Mouse (Mus musculus) MEL (cell line): ENCODE results near the gene Hist2h2ac. TPM values are rescaled to one million over a fixed set of nuclear protein-coding genes. Genes with fewer than 3 reads are reported as not detected.
A peak's percentile ranks its signal among the peaks of the same experiment; 100 is the strongest.
"Not testable (repeated sequence)": the region's sequence is repeated elsewhere in the genome, so short reads cannot be mapped to it uniquely, and the experiment has no call there.

Source experiments
- DNase-seq: peaks from one replicate; pipeline ENCODE4 v3.0.0; 2011; ENCODE audit warnings: low read depth, low spot score
- H3K27ac ChIP-seq: 2 replicates; pipeline ENCODE4 v1.5.1; 2012; ENCODE audit warnings: low read depth, mild to moderate bottlenecking, control low read depth, low read length, moderate library complexity; ENCODE audit not compliant: control insufficient read depth
- H3K27me3 ChIP-seq, 2 experiments: fragments of 150-350 bp in 1 of 2; sonication (generic) in 1 of 2; 2 replicates each; pipeline ENCODE4 v1.6.1; 2012; ENCODE audit warnings: low read length in 2 of 2, mild to moderate bottlenecking in 2 of 2, improper control_type of control experiment in 1 of 2, moderate library complexity in 1 of 2; ENCODE audit not compliant: insufficient read depth in 2 of 2, control insufficient read depth in 1 of 2
- H3K36me3 ChIP-seq, 2 experiments: 2 replicates each; pipeline ENCODE4 v1.6.1; 2012 to 2014; ENCODE audit warnings: low read length in 2 of 2, improper control_type of control experiment in 1 of 2, inconsistent platforms in 1 of 2, mild to moderate bottlenecking in 1 of 2; ENCODE audit not compliant: insufficient read depth in 2 of 2, control insufficient read depth in 1 of 2
- H3K4me1 ChIP-seq, 2 experiments: fragments of 150-350 bp in 1 of 2; sonication (generic) in 1 of 2; 2 replicates each; pipeline ENCODE4 v1.6.1; 2012; ENCODE audit warnings: low read length in 2 of 2, improper control_type of control experiment in 1 of 2, mild to moderate bottlenecking in 1 of 2; ENCODE audit not compliant: insufficient read depth in 2 of 2, control insufficient read depth in 1 of 2
- H3K4me3 ChIP-seq, 2 experiments: fragments of 150-350 bp in 1 of 2; sonication (generic) in 1 of 2; 2 replicates each; pipeline ENCODE4 v1.5.1; 2012; ENCODE audit warnings: low read depth in 2 of 2, low read length in 2 of 2, mild to moderate bottlenecking in 2 of 2, moderate library complexity in 2 of 2, control low read depth in 1 of 2, improper control_type of control experiment in 1 of 2; ENCODE audit not compliant: control insufficient read depth in 1 of 2, insufficient read depth in 1 of 2
- H3K79me2 ChIP-seq: 2 replicates; pipeline ENCODE4 v1.6.1; 2012; ENCODE audit warnings: mild to moderate bottlenecking, low read length, moderate library complexity; ENCODE audit not compliant: control insufficient read depth, poor library complexity, insufficient read depth
- H3K9ac ChIP-seq: 2 replicates; pipeline ENCODE4 v1.6.1; 2012; ENCODE audit warnings: low read depth, mild to moderate bottlenecking, control low read depth, low read length, moderate library complexity; ENCODE audit not compliant: control insufficient read depth, poor library complexity, severe bottlenecking
- H3K9me3 ChIP-seq: fragments of 150-350 bp; sonication (generic); replicated peaks from 2 replicates; pipeline ENCODE4 v1.6.1; 2012; ENCODE audit warnings: mild to moderate bottlenecking, low read length, improper control_type of control experiment, moderate library complexity; ENCODE audit not compliant: insufficient read depth
- CHD2 ChIP-seq: IDR thresholded peaks from 2 replicates; pipeline ENCODE4 v1.6.1; 2011; ENCODE audit warnings: low read length, improper control_type of control experiment
- E2F4 ChIP-seq: IDR thresholded peaks from 2 replicates; pipeline ENCODE4 v1.6.1; 2011; ENCODE audit warnings: low read depth, low read length, improper control_type of control experiment, borderline replicate concordance
- ELF1 ChIP-seq: IDR thresholded peaks from 2 replicates; pipeline ENCODE4 v1.6.1; 2014; ENCODE audit warnings: low read depth, mild to moderate bottlenecking, inconsistent platforms, low read length, improper control_type of control experiment, moderate library complexity
- GATA1 ChIP-seq: IDR thresholded peaks from 2 replicates; pipeline ENCODE4 v1.6.1; 2011; ENCODE audit warnings: low read depth, low read length, improper control_type of control experiment
- MYC ChIP-seq: IDR thresholded peaks from 2 replicates; pipeline ENCODE4 v1.6.1; 2011; ENCODE audit warnings: low read depth, mild to moderate bottlenecking, low read length, improper control_type of control experiment, moderate library complexity
- NRF1 ChIP-seq: IDR thresholded peaks from 2 replicates; pipeline ENCODE4 v1.6.1; 2014; ENCODE audit warnings: low read depth, mild to moderate bottlenecking, inconsistent platforms, low read length, improper control_type of control experiment, moderate library complexity; ENCODE audit not compliant: poor library complexity, insufficient read depth, severe bottlenecking
- POLR2A ChIP-seq, 2 experiments: IDR thresholded peaks; 2 replicates each; pipeline ENCODE4 v1.6.1; 2011 to 2012; ENCODE audit warnings: low read length in 2 of 2, mild to moderate bottlenecking in 2 of 2, control low read depth in 1 of 2, improper control_type of control experiment in 1 of 2, low read depth in 1 of 2, moderate library complexity in 1 of 2; ENCODE audit not compliant: control insufficient read depth in 1 of 2, insufficient read depth in 1 of 2, poor library complexity in 1 of 2
- POLR2AphosphoS2 ChIP-seq: IDR thresholded peaks from 2 replicates; pipeline ENCODE4 v1.6.1; 2011; ENCODE audit warnings: low read length, improper control_type of control experiment
- POLR2AphosphoS5 ChIP-seq: IDR thresholded peaks from 2 replicates; pipeline ENCODE4 v1.6.1; 2012; ENCODE audit warnings: low read depth, borderline replicate concordance, mild to moderate bottlenecking, inconsistent platforms, low read length, moderate library complexity, mixed read lengths
- RAD21 ChIP-seq: IDR thresholded peaks from 2 replicates; pipeline ENCODE4 v1.6.1; 2011; ENCODE audit warnings: mild to moderate bottlenecking, low read depth, low read length, improper control_type of control experiment
- SMC3 ChIP-seq: IDR thresholded peaks from 2 replicates; pipeline ENCODE4 v1.6.1; 2011; ENCODE audit warnings: low read depth, low read length, improper control_type of control experiment
- TCF12 ChIP-seq: IDR thresholded peaks from 2 replicates; pipeline ENCODE4 v1.6.1; 2014; ENCODE audit warnings: low read depth, mild to moderate bottlenecking, inconsistent platforms, low read length, improper control_type of control experiment, moderate library complexity
- UBTF ChIP-seq: IDR thresholded peaks from 2 replicates; pipeline ENCODE4 v1.6.1; 2012; ENCODE audit warnings: low read depth, mild to moderate bottlenecking, inconsistent platforms, low read length, improper control_type of control experiment, moderate library complexity, borderline replicate concordance; ENCODE audit not compliant: insufficient read depth
- USF2 ChIP-seq, 2 experiments: IDR thresholded peaks; 2 replicates each; pipeline ENCODE4 v1.6.1; 2011 to 2012; ENCODE audit warnings: improper control_type of control experiment in 2 of 2, low read length in 2 of 2, borderline replicate concordance in 1 of 2, inconsistent platforms in 1 of 2, low read depth in 1 of 2, mild to moderate bottlenecking in 1 of 2; ENCODE audit not compliant: insufficient read depth in 1 of 2
- ZC3H11A ChIP-seq: IDR thresholded peaks from 2 replicates; pipeline ENCODE4 v1.6.1; 2012; ENCODE audit warnings: low read depth, mild to moderate bottlenecking, inconsistent platforms, low read length, improper control_type of control experiment
- ZMIZ1 ChIP-seq: IDR thresholded peaks from 2 replicates; pipeline ENCODE4 v1.6.1; 2012; ENCODE audit warnings: low read depth, mild to moderate bottlenecking, inconsistent platforms, low read length, improper control_type of control experiment, moderate library complexity
- polyA plus RNA-seq, 2 experiments: library from polyadenylated mRNA; stranded (reverse) in 1 of 2; unstranded in 1 of 2; fragments of >175 nt in 1 of 2; fragments of >200 nt in 1 of 2; gene quantifications; 2 replicates each; pipeline versions ENCODE4 v1.2.1 to v1.2.4; 2012; ENCODE audit warnings: low replicate concordance in 2 of 2, low read depth in 1 of 2; ENCODE audit not compliant: insufficient read length in 2 of 2, insufficient read depth in 1 of 2, missing spikeins in 1 of 2
- total RNA-seq: library from RNA; depleted of rRNA; stranded (reverse); fragments of 300-350 nt; gene quantifications from 2 replicates; pipeline ENCODE4 v1.2.3, GENCODE M21; 2012

The Hist2h2ac gene
- total and polyA plus RNA-seq, 3 experiments, result 4.8 to 2,824 TPM; not detected in 1

DNA sequence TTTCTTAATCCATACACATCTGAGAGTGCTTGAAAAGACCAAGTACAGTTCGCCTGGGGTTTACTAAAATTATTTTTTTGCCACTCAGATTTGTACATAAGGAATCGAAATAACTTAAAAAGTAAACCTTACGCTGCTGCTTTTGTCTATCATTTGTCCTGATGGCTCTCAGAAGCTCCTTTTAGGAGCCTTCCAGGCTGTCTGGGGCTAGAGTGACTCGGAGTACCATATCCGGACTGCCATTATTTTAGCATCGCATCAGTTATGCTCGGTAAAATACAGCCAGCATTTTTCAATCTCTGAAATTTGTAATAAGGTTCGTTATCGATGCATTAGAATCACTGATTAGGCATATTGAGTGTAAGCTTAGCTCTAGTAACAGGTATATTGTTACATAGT lies 20.1 kb upstream of the Hist2h2ac start:
- H3K79me2 ChIP-seq, result peaks cover 7% of the 10 kb centered on the region
- no peaks in the 10 kb centered on the region for H3K27me3 ChIP-seq
- H3K27ac ChIP-seq, result peak overlapping the region; percentile 92
- peak overlapping the region; percentile 38 to 55 for H3K4me3 ChIP-seq
- peaks cover 0 to 49% of the 10 kb centered on the region in 2 experiments; a peak in 2 of 4 replicates for H3K36me3 ChIP-seq
- TF ChIP-seq MYC (no peak), SMC3 (no peak), E2F4 (no peak), RAD21 (no peak), ELF1 (no peak), USF2 (IDR thresholded peaks at IDR 0.05; ENCODE audit: borderline replicate concordance in 1 of 2, insufficient read depth in 1 of 2, low read depth in 1 of 2, low read length in 2 of 2) (no peak), CHD2 (no peak), POLR2AphosphoS2 (no peak), GATA1 (no peak), NRF1 (no peak), UBTF (no peak), ZMIZ1 (no peak), ZC3H11A (no peak), TCF12 (no peak)
- peak; percentile 73 for DNase-seq
- peaks cover 13 to 41% of the 10 kb centered on the region in 2 experiments for H3K4me1 ChIP-seq
- peak overlapping the region; percentile 90 for H3K9ac ChIP-seq
- H3K9me3 ChIP-seq, result no peaks in the 10 kb centered on the region

DNA sequence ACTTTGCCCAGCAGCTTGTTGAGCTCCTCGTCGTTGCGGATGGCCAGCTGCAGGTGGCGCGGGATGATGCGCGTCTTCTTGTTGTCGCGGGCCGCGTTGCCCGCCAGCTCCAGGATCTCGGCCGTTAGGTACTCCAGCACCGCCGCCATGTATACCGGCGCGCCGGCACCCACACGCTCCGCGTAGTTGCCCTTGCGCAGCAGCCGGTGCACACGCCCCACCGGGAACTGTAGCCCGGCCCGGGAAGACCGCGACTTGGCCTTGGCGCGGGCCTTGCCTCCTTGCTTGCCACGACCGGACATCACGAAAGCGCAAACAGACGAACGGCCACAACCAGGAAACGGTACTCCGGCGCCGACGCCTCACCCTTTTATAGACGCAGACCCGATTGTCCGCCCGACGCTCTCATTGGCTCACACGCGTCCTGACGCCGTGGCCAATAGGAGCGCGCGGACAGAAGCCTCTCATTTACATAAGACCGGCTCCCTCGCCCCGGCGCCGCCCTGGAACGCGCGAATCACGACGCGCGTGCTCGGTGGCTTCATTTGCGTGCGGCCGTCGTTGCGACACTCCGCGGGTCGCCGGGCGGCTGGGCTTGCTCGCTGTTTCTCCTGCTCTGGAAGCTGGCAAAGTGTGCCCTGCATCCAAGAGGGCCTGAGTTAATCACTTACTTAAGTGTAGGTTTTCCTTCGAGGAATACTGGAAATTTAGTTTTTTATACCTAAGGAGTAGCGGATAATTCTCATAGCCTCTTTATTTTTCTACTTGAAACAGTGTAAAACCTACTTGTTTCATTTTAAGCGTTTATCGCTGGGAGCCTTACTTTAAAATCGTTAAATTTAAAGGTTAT lies 19.5 kb upstream of the Hist2h2ac start, which contains the start of gene Hist2h2aa2:
TSS of gene Hist2h2aa2 (minus strand) at position 328 of the 850 bp plus-strand sequence.
- not testable (repeated sequence) for H3K79me2 ChIP-seq, H3K9me3 ChIP-seq, H3K27me3 ChIP-seq
- H3K27ac ChIP-seq, result peak within 1 kb of the TSS; percentile 92
- H3K9ac ChIP-seq, result peak within 1 kb of the TSS; percentile 90
- H3K4me1 ChIP-seq, result peaks cover 13 to 41% of the 10 kb centered on the region in 2 experiments
- peaks cover 0 to 49% of the 10 kb centered on the region in 2 experiments; a peak in 2 of 4 replicates for H3K36me3 ChIP-seq
- TF ChIP-seq POLR2AphosphoS5 (0 out of 2 replicates have a peak, but pooled peaks have one; percentile 6), POLR2A (IDR thresholded peaks at IDR 0.05; ENCODE audit: control insufficient read depth in 1 of 2, insufficient read depth in 1 of 2, low read depth in 1 of 2, low read length in 2 of 2, poor library complexity in 1 of 2) (peak in 1 of 2 experiments; percentile 68; a peak in 2 of 4 replicates)
- peak; percentile 94 for DNase-seq
- peak within 1 kb of the TSS; percentile 38 to 55 for H3K4me3 ChIP-seq
